Mouse (Mus musculus) erythroblast, embryonic 14.5 days (primary cell): ENCODE data around the gene Psd4.

Source experiments
- GATA1 ChIP-seq: IDR thresholded peaks from 2 replicates; pipeline ENCODE4 v1.6.1; 2012; ENCODE audit warnings: low read length, inconsistent platforms, mixed read lengths
- TAL1 ChIP-seq: IDR thresholded peaks from 3 replicates; pipeline ENCODE4 v1.6.1; 2012; ENCODE audit warnings: low read length, inconsistent platforms, mixed read lengths

- TF ChIP-seq GATA1 (no peak), TAL1 (no peak)
Measured at GRCm38 (mm10) chr2:24336545-24336944, 30.8 kb upstream of the Psd4 start, which contains the start of gene Il1rn.
